Mouse (Mus musculus) brain, embryonic 18.5 days (tissue): ENCODE measurements at regions not wholly inside any gene's neighbourhood (a gene's known extent, or its start where the extent isn't known, plus 50 kb on each side); places are given as distances from the start of the nearest gene placed in this dataset.
"Not testable (repeated sequence)": the region's sequence is repeated elsewhere in the genome, so short reads cannot be mapped to it uniquely, and the experiment has no call there.

Source experiments
- DNase-seq: peaks from one replicate; pipeline ENCODE4 v3.0.0-alpha.2; 2012; ENCODE audit warnings: low read depth, low spot score

GRCm38 (mm10) chr14:59075845-59076745, 66.6 kb downstream of the 1700129C05Rik start:
- DNase-seq = no peak

- no peak for DNase-seq
Measured at GRCm38 (mm10) chr14:59072323-59073039, 70.2 kb downstream of the 1700129C05Rik start.

GRCm38 (mm10) chr14:59070056-59070455, 72.6 kb downstream of the 1700129C05Rik start:
- no peak for DNase-seq

- no peak for DNase-seq
Measured at GRCm38 (mm10) chr14:59066456-59067220, 76.1 kb downstream of the 1700129C05Rik start.

GRCm38 (mm10) chr14:59063221-59063620, 79.5 kb downstream of the 1700129C05Rik start:
- no peak for DNase-seq

- no peak for DNase-seq
Measured at GRCm38 (mm10) chr14:59056832-59057231, 85.9 kb downstream of the 1700129C05Rik start.

- no peak for DNase-seq
Measured at GRCm38 (mm10) chr14:59055283-59055682, 87.4 kb downstream of the 1700129C05Rik start.

GRCm38 (mm10) chr14:59052421-59052820, 90.3 kb downstream of the 1700129C05Rik start:
- no peak for DNase-seq

GRCm38 (mm10) chr14:59051478-59051879, 91.2 kb downstream of the 1700129C05Rik start:
- DNase-seq = no peak

GRCm38 (mm10) chr14:59045687-59046086, 97.0 kb downstream of the 1700129C05Rik start:
- DNase-seq = no peak

GRCm38 (mm10) chr14:59045235-59045634, 97.5 kb downstream of the 1700129C05Rik start:
- DNase-seq = no peak

- DNase-seq = no peak
Measured at GRCm38 (mm10) chr14:59042152-59042551, 100.5 kb downstream of the 1700129C05Rik start.

GRCm38 (mm10) chr14:59025757-59026156, 116.9 kb downstream of the 1700129C05Rik start:
- not testable (repeated sequence) for DNase-seq

- DNase-seq = no peak
Measured at GRCm38 (mm10) chr14:59009534-59009933, 133.2 kb downstream of the 1700129C05Rik start.

- no peak for DNase-seq
Measured at GRCm38 (mm10) chr14:58999106-58999778, 143.5 kb downstream of the 1700129C05Rik start.

GRCm38 (mm10) chr14:58994994-58995393, 147.7 kb downstream of the 1700129C05Rik start:
- DNase-seq = no peak

- no peak for DNase-seq
Measured at GRCm38 (mm10) chr14:58989644-58990217, 153.0 kb downstream of the 1700129C05Rik start.

GRCm38 (mm10) chr14:58987688-58988087, 155.0 kb downstream of the 1700129C05Rik start:
- DNase-seq = no peak

GRCm38 (mm10) chr14:58985838-58986237, 156.9 kb downstream of the 1700129C05Rik start:
- no peak for DNase-seq

GRCm38 (mm10) chr14:58976791-58977190, 165.9 kb downstream of the 1700129C05Rik start:
- DNase-seq = no peak

GRCm38 (mm10) chr14:58969248-58969647, 173.4 kb downstream of the 1700129C05Rik start:
- DNase-seq = no peak
